Mouse (Mus musculus): ENCODE results near the gene Card14.

GRCm38 (mm10) chr11:119392001-119392614, 84.5 kb downstream of the Card14 start:
- no peak for TF ChIP-seq CTCF (IDR thresholded peaks at IDR 0.05)
- TF ChIP-seq POLR2A (IDR thresholded peaks at IDR 0.05; ENCODE audit: insufficient read depth, low read depth, low read length): peak; percentile 57

Measured in heart, adult 2 months (tissue).